Mouse (Mus musculus): Measurements from ENCODE around the gene Hspb2. TPM values are rescaled to one million over a fixed set of nuclear protein-coding genes. Genes with fewer than 3 reads are reported as not detected.

Hspb2 gene
- polyA plus RNA-seq, 3 experiments from 2014 or later, result not detected

- ATAC-seq, result no peak
Observed at GRCm38 (mm10) chr9:50709108-50709507, 43.0 kb downstream of the Hspb2 start.

- ATAC-seq, result no peak
Observed at GRCm38 (mm10) chr9:50704907-50705306, 47.2 kb downstream of the Hspb2 start.

Other genes with a start within 250 kb of the Hspb2 start
- 100 to 1,000 TPM in 2 of 3 experiments, 10 to 100 TPM in 1; 89.4 to 111 (median 104) TPM for gene Pts, start 223.6 kb downstream of the Hspb2 start, polyA plus RNA-seq (2017; shearing (Covaris generic))
- gene Il18, start 197.5 kb downstream of the Hspb2 start, polyA plus RNA-seq (2017; shearing (Covaris generic)), result 1 to 10 TPM; 6.3 to 9.2 (median 8.1) TPM
- 1 to 10 TPM in 1 of 3 experiments, under 1 TPM in 1, not detected in 1; 0.54 to 1.2 TPM for gene Bco2, start 197.2 kb downstream of the Hspb2 start, polyA plus RNA-seq (2017; shearing (Covaris generic))
- not detected for gene Tex12, start 191.0 kb downstream of the Hspb2 start, polyA plus RNA-seq (2017; shearing (Covaris generic))
- gene Sdhd, start 148.5 kb downstream of the Hspb2 start, polyA plus RNA-seq (2017; shearing (Covaris generic)), result 100 to 1,000 TPM; 142 to 204 (median 178) TPM
- 100 to 1,000 TPM in 2 of 3 experiments, 10 to 100 TPM in 1; 91.5 to 123 (median 102) TPM for gene Timm8b, start 148.4 kb downstream of the Hspb2 start, polyA plus RNA-seq (2017; shearing (Covaris generic))
- under 1 TPM; 0.31 to 0.67 (median 0.58) TPM for gene Pih1d2, start 135.0 kb downstream of the Hspb2 start, polyA plus RNA-seq (2017; shearing (Covaris generic))
- gene Nkapd1, start 134.9 kb downstream of the Hspb2 start, polyA plus RNA-seq (2017; shearing (Covaris generic)), result 10 to 100 TPM; 17.6 to 22.9 (median 21.0) TPM
- 10 to 100 TPM; 11.5 to 20.4 (median 18.7) TPM for gene Dlat, start 92.6 kb downstream of the Hspb2 start, polyA plus RNA-seq (2017; shearing (Covaris generic))
- gene Dixdc1, start 12.8 kb downstream of the Hspb2 start, polyA plus RNA-seq (2017; shearing (Covaris generic)), result 1 to 10 TPM in 2 of 3 experiments, not detected in 1; 1.4 to 1.9 TPM
- not detected for gene 2310030G06Rik, start 5.8 kb downstream of the Hspb2 start, polyA plus RNA-seq (2017; shearing (Covaris generic))
- gene Cryab, start 1.0 kb downstream of the Hspb2 start, polyA plus RNA-seq (2017; shearing (Covaris generic)), result 1 to 10 TPM in 2 of 3 experiments, not detected in 1; 1.7 to 1.9 TPM
- 10 to 100 TPM in 2 of 3 experiments, 1 to 10 TPM in 1; 9.9 to 11.1 (median 10.3) TPM for gene Fdxacb1, start 15.9 kb upstream of the Hspb2 start, polyA plus RNA-seq (2017; shearing (Covaris generic))
- gene Alg9, start 22.7 kb upstream of the Hspb2 start, polyA plus RNA-seq (2017; shearing (Covaris generic)), result 1 to 10 TPM; 7.2 to 9.4 (median 8.8) TPM
- gene 1110032A03Rik, start 23.2 kb upstream of the Hspb2 start, polyA plus RNA-seq (2017; shearing (Covaris generic)), result 10 to 100 TPM in 2 of 3 experiments, 1 to 10 TPM in 1; 6.9 to 23.3 (median 16.9) TPM
- 10 to 100 TPM; 57.5 to 62.8 (median 59.3) TPM for gene Ppp2r1b, start 92.9 kb upstream of the Hspb2 start, polyA plus RNA-seq (2017; shearing (Covaris generic))